Mouse (Mus musculus): ENCODE data around the gene Gm20388. TPM values are rescaled to one million over a fixed set of nuclear protein-coding genes. Genes with fewer than 3 reads are reported as not detected.

Gene Gm20388
- polyA plus RNA-seq, 1 experiment from 2014 or later: not detected

DNA sequence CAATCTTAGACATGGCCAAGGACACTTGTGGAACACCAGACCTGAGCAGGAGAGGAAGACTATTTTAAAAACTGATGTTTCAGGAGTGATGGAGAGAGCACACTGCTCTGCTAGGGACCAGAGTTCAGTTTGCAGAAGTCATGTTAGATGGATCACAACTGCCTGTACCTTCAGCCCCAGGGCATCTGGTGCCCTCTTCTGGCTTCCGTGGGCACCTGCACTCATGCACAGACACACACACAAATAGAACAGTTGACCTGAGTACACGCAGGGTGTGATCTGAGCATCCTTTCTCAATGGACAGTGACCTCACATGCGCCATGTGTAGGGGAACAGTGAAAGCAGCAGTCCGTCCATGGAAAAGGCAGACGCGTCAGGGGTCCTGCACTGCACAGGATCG, 2573.2 kb downstream of the Gm20388 start:
- Histone ChIP-seq H3K4me2 (replicated peaks; ENCODE audit: low read depth) (no peak overlapping the region), H3K9ac (ENCODE audit: low read depth, low read length) (no peak overlapping the region), H3K27me3 (replicated peaks; ENCODE audit: control insufficient read depth, insufficient read depth, low read length) (no peaks in the 10 kb centered on the region), H3K36me3 (ENCODE audit: control insufficient read depth, insufficient read depth) (peaks cover 88% of the 10 kb centered on the region), H3K4me3 (ENCODE audit: low read depth, low read length) (no peak overlapping the region), H3K9me3 (ENCODE audit: control insufficient read depth) (no peaks in the 10 kb centered on the region), H3K27ac (ENCODE audit: low read depth, low read length) (no peak overlapping the region), H3K4me1 (replicated peaks; ENCODE audit: control insufficient read depth, insufficient read depth, low read length) (no peaks in the 10 kb centered on the region)
- WGBS: 95% methylated on average over 7 of the region's 7 CpGs
- TF ChIP-seq CTCF (IDR thresholded peaks at IDR 0.05; ENCODE audit: low read depth): peak; percentile 49
- no peak for ATAC-seq

DNA sequence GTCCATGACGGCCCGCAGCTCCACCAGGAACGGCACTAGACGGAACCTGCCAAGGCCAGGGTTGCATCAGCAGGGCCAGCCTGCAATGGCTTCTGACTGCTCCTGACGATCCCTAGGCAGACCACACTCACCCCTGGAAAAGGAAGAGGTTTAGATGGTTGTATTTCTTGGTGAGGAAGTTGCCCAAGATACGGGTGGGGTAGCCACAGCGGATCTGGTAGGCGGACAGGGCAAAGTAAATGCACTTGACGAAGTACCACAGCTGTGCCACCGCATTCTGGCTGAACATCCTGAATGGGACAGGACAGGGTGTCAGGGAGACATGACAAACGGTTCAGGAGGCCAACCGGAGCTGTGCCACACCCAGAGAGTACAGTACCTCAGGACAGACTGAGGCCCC, 2574.2 kb downstream of the Gm20388 start:
- WGBS: 83% methylated on average over 12 of the region's 12 CpGs
- H3K27me3 ChIP-seq (replicated peaks; ENCODE audit: control insufficient read depth, insufficient read depth, low read length): no peaks in the 10 kb centered on the region
- H3K4me3 ChIP-seq (ENCODE audit: low read depth, low read length): no peak overlapping the region
- H3K36me3 ChIP-seq (ENCODE audit: control insufficient read depth, insufficient read depth): peaks cover 87% of the 10 kb centered on the region
- no peaks in the 10 kb centered on the region for H3K9me3 ChIP-seq (ENCODE audit: control insufficient read depth)
- ATAC-seq: no peak
- no peak overlapping the region for H3K9ac ChIP-seq (ENCODE audit: low read depth, low read length)
- no peak for TF ChIP-seq CTCF (IDR thresholded peaks at IDR 0.05; ENCODE audit: low read depth)
- H3K4me2 ChIP-seq (replicated peaks; ENCODE audit: low read depth): no peak overlapping the region
- no peaks in the 10 kb centered on the region for H3K4me1 ChIP-seq (replicated peaks; ENCODE audit: control insufficient read depth, insufficient read depth, low read length)
- H3K27ac ChIP-seq (ENCODE audit: low read depth, low read length): no peak overlapping the region

DNA sequence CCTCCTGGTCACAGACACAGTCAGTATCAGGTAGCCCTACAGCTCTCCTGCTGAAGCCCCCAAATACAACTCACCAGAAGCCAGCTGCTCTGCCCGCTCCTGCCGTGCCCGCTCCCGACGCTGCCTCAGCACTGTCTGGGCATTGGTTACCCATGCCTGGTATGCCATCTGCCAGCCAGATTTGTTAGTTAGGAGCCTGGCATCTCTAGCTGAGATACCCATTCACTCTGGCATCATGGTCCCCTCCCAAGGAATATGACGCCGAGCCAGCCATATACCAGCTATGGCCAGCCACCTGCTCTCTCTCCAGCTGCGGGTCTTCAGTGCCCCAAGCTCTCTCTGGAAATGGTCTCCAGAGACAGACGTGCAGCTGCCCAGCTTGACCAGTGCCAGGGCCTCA, 2577.7 kb downstream of the Gm20388 start:
- H3K27ac ChIP-seq (ENCODE audit: low read depth, low read length): no peak overlapping the region
- TF ChIP-seq CTCF (IDR thresholded peaks at IDR 0.05; ENCODE audit: low read depth): no peak
- no peak overlapping the region for H3K4me3 ChIP-seq (ENCODE audit: low read depth, low read length)
- no peak for ATAC-seq
- H3K9me3 ChIP-seq (ENCODE audit: control insufficient read depth): no peaks in the 10 kb centered on the region
- WGBS: 92% methylated on average over 9 of the region's 9 CpGs
- H3K4me2 ChIP-seq (replicated peaks; ENCODE audit: low read depth): no peak overlapping the region
- no peaks in the 10 kb centered on the region for H3K4me1 ChIP-seq (replicated peaks; ENCODE audit: control insufficient read depth, insufficient read depth, low read length)
- no peaks in the 10 kb centered on the region for H3K27me3 ChIP-seq (replicated peaks; ENCODE audit: control insufficient read depth, insufficient read depth, low read length)
- no peak overlapping the region for H3K9ac ChIP-seq (ENCODE audit: low read depth, low read length)
- peaks cover 91% of the 10 kb centered on the region for H3K36me3 ChIP-seq (ENCODE audit: control insufficient read depth, insufficient read depth)

DNA sequence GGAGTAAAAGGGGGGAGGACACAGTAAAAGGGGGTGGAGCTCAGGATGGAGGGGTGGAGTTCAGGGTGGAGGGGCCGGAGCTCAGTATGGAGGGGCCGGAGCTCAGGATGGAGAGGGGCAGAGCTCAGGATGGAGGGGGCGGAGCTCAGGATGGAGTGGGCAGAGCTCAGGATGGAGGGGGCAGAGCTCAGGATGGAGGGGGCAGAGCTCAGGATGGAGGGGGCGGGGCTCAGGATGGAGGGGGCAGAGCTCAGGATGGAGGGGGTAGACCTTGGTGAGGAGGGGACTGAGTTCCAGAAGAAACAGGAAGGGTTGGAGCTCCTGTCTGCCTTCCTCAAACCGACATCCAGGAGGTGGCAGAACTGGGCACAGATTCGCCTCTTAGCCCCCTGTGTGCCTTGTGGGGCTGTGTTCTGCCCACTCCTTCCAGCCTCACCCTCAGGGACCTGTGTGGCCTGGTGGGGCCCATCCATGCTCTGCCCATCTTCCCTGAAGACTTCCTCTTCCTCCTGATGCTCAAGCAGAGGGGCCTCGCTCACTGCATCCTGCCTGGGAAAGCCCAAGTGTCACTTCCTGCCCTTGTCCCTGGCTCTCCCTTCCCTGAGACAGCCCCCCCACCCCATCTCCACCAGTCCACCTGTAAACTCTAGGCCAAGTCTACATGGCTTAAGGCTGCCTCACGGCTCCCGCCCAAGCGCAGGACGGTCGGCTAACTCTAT, 2586.5 kb downstream of the Gm20388 start:
- peaks cover 74% of the 10 kb centered on the region for H3K36me3 ChIP-seq (ENCODE audit: control insufficient read depth, insufficient read depth)
- H3K4me1 ChIP-seq (replicated peaks; ENCODE audit: control insufficient read depth, insufficient read depth, low read length): no peaks in the 10 kb centered on the region
- H3K9me3 ChIP-seq (ENCODE audit: control insufficient read depth): no peaks in the 10 kb centered on the region
- no peak overlapping the region for H3K4me2 ChIP-seq (replicated peaks; ENCODE audit: low read depth)
- no peak for ATAC-seq
- no peak overlapping the region for H3K4me3 ChIP-seq (ENCODE audit: low read depth, low read length)
- H3K9ac ChIP-seq (ENCODE audit: low read depth, low read length): no peak overlapping the region
- no peak overlapping the region for H3K27ac ChIP-seq (ENCODE audit: low read depth, low read length)
- no peak for TF ChIP-seq CTCF (IDR thresholded peaks at IDR 0.05; ENCODE audit: low read depth)
- WGBS: 88% methylated on average over 11 of the region's 12 CpGs
- no peaks in the 10 kb centered on the region for H3K27me3 ChIP-seq (replicated peaks; ENCODE audit: control insufficient read depth, insufficient read depth, low read length)

DNA sequence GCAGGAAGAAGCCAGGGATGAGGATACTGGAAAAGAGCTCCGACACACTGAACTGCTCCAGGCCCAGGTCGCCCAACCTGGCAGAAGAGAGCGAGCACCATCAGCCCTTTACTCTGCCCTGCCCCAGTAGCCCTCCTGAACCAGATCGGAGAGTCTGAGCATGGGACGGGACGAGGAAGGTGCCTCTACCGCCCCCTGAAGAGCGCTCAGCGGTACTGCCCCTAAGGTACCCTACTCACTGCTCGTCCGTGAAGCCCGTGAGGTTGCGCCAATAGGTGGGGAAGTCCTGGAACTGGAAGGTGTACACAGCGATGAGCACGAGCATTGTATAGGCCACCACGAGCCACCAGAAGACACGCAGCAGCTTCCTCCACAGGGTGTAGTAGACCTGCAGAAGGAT, 2587.3 kb downstream of the Gm20388 start:
- TF ChIP-seq CTCF (IDR thresholded peaks at IDR 0.05; ENCODE audit: low read depth): peak; percentile 61
- no peaks in the 10 kb centered on the region for H3K9me3 ChIP-seq (ENCODE audit: control insufficient read depth)
- no peak for ATAC-seq
- H3K27ac ChIP-seq (ENCODE audit: low read depth, low read length): no peak overlapping the region
- H3K36me3 ChIP-seq (ENCODE audit: control insufficient read depth, insufficient read depth): peaks cover 67% of the 10 kb centered on the region
- no peaks in the 10 kb centered on the region for H3K27me3 ChIP-seq (replicated peaks; ENCODE audit: control insufficient read depth, insufficient read depth, low read length)
- no peak overlapping the region for H3K4me3 ChIP-seq (ENCODE audit: low read depth, low read length)
- no peak overlapping the region for H3K4me2 ChIP-seq (replicated peaks; ENCODE audit: low read depth)
- H3K4me1 ChIP-seq (replicated peaks; ENCODE audit: control insufficient read depth, insufficient read depth, low read length): no peaks in the 10 kb centered on the region
- H3K9ac ChIP-seq (ENCODE audit: low read depth, low read length): no peak overlapping the region
- WGBS: 68% methylated on average over 17 of the region's 17 CpGs

DNA sequence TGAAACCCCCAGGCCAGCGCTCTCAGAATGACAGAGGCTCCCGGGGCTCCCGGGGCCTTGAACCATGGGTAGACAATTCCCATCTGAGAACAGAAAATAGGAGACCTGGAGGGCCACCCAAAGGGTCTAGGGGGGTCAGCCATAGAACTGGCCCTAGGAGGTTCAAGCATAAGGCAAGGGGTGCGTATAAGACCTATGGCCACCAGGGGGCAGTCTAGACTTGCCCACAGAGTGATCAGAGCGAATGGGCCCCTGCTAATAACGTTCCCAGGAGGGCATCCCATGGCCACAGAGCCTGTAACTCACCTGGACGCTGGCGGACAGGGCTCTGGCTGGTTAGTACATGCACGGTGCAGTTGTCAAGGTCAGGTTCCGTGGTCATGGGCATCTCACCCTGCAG, 2590.2 kb downstream of the Gm20388 start:
- peak; percentile 98 for TF ChIP-seq CTCF (IDR thresholded peaks at IDR 0.05; ENCODE audit: low read depth)
- 32% methylated on average over 10 of the region's 10 CpGs for WGBS

More for the DNA sequence above, 2590.2 kb downstream of the Gm20388 start:
- no peak overlapping the region for H3K9ac ChIP-seq (ENCODE audit: low read depth, low read length)
- no peaks in the 10 kb centered on the region for H3K4me1 ChIP-seq (replicated peaks; ENCODE audit: control insufficient read depth, insufficient read depth, low read length)
- H3K36me3 ChIP-seq (ENCODE audit: control insufficient read depth, insufficient read depth): peaks cover 40% of the 10 kb centered on the region; the same call in 1 of the 2 replicates
- H3K4me2 ChIP-seq (replicated peaks; ENCODE audit: low read depth): no peak overlapping the region
- no peaks in the 10 kb centered on the region for H3K9me3 ChIP-seq (ENCODE audit: control insufficient read depth)
- no peak overlapping the region for H3K27ac ChIP-seq (ENCODE audit: low read depth, low read length)
- peak; percentile 35; the same call in 1 of the 2 replicates for ATAC-seq
- no peaks in the 10 kb centered on the region for H3K27me3 ChIP-seq (replicated peaks; ENCODE audit: control insufficient read depth, insufficient read depth, low read length)
- no peak overlapping the region for H3K4me3 ChIP-seq (ENCODE audit: low read depth, low read length)
